Mouse (Mus musculus): ENCODE measurements at regions not wholly inside any gene's neighbourhood (a gene's known extent, or its start where the extent isn't known, plus 50 kb on each side); places are given as distances from the start of the nearest gene placed in this dataset.
A peak's percentile ranks its signal among the peaks of the same experiment; 100 is the strongest.

DNA sequence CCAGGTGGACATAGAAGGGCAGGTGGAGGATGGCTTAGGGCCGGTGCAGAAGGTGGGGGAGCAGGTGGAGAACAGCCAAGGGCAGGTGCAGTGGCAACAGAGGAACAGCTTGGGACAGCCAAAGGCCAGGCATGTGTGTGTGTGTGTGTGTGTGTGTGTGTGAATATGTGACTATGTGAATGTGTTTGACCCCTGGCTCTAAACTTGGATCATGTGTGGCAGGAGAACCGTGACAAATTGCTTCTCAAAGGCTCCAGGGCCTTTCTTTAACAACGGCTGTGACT, 236.7 kb upstream of the Wscd1 start:
- DNase-seq (no peak), ATAC-seq (no peak)
- no peaks in the 10 kb centered on the region for H3K9me3 ChIP-seq (ENCODE audit: low read length)
- H3K27ac ChIP-seq (ENCODE audit: low read depth) = no peak overlapping the region
- TF ChIP-seq CTCF (IDR thresholded peaks at IDR 0.05; ENCODE audit: low read depth) (no peak), EP300 (IDR thresholded peaks at IDR 0.05; ENCODE audit: low read depth) (no peak)
- no peaks in the 10 kb centered on the region for H3K36me3 ChIP-seq (replicated peaks; ENCODE audit: insufficient read depth, low read length)
- H3K4me1 ChIP-seq (ENCODE audit: insufficient read depth) = no peaks in the 10 kb centered on the region
- H3K4me2 ChIP-seq (ENCODE audit: low read depth, low read length) = no peak overlapping the region
- no peaks in the 10 kb centered on the region for H3K27me3 ChIP-seq (ENCODE audit: insufficient read depth, low read length)
- H3K4me3 ChIP-seq (ENCODE audit: low read depth, low read length) = no peak overlapping the region
- 76% methylated on average over 3 of the region's 3 CpGs for WGBS (ENCODE audit: insufficient replicate concordance)
- H3K9ac ChIP-seq (replicated peaks) = no peak overlapping the region

DNA sequence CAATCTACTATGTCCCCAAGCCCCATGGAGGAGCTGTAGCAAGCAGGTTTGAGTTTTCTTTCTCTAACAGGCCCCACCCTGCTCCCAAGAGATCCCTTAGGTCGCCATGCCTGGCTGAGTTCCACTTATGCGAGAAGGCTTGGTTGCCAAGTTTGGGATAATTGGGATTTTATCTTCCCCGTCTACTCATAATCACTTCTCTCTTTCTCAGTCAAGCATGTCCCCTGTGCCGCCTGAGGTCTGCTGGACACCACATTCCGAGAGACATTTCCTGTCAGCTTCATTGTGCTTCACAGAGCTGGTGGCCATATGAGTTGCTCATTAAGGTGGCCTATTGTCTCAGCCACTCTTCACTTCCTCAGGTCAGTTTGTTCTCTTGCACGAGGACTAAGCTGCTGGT, 234.5 kb upstream of the Wscd1 start:
- no peak for ATAC-seq
- TF ChIP-seq EP300 (IDR thresholded peaks at IDR 0.05; ENCODE audit: low read depth) (no peak), CTCF (IDR thresholded peaks at IDR 0.05; ENCODE audit: low read depth) (no peak)

DNA sequence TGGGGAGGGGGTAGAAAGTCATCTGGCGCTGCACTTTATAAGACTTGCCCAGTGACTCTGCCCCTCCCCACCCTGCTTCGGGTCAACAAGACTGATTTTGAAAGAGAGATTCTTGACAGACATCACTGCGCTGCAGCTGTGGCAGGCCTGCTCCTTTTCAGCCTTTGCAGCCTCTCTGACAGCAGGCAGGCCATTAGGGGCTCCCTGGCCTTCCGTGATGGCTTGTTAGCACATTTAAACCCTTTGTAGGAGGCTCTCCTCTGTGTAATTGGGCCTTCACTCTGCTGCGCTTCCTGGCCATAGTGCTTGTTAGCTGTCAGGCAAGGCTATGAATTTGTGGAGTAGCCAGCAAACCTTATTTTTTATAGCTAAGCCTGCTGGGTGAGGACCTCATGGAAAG, 232.3 kb upstream of the Wscd1 start:
- Histone ChIP-seq H3K4me3 (ENCODE audit: low read depth, low read length) (no peak overlapping the region), H3K9ac (replicated peaks) (no peak overlapping the region), H3K9me3 (ENCODE audit: low read length) (no peaks in the 10 kb centered on the region), H3K4me1 (ENCODE audit: insufficient read depth) (no peaks in the 10 kb centered on the region), H3K4me2 (ENCODE audit: low read depth, low read length) (no peak overlapping the region), H3K27ac (ENCODE audit: low read depth) (no peak overlapping the region), H3K27me3 (ENCODE audit: insufficient read depth, low read length) (no peaks in the 10 kb centered on the region), H3K36me3 (replicated peaks; ENCODE audit: insufficient read depth, low read length) (no peaks in the 10 kb centered on the region)
- ATAC-seq = no peak
- no peak for DNase-seq
- WGBS (ENCODE audit: insufficient replicate concordance) = 44% methylated on average over 5 of the region's 5 CpGs
- TF ChIP-seq EP300 (IDR thresholded peaks at IDR 0.05; ENCODE audit: low read depth) = no peak
- no peak for TF ChIP-seq CTCF (IDR thresholded peaks at IDR 0.05; ENCODE audit: low read depth)

More for the DNA sequence above, 234.5 kb upstream of the Wscd1 start:
- no peaks in the 10 kb centered on the region for H3K36me3 ChIP-seq (replicated peaks; ENCODE audit: insufficient read depth, low read length)
- H3K4me2 ChIP-seq (ENCODE audit: low read depth, low read length) = no peak overlapping the region
- H3K4me3 ChIP-seq (ENCODE audit: low read depth, low read length) = no peak overlapping the region
- WGBS (ENCODE audit: insufficient replicate concordance) = 34% methylated on average over 6 of the region's 6 CpGs
- H3K27me3 ChIP-seq (ENCODE audit: insufficient read depth, low read length) = no peaks in the 10 kb centered on the region
- no peak for DNase-seq
- H3K9ac ChIP-seq (replicated peaks) = no peak overlapping the region
- H3K27ac ChIP-seq (ENCODE audit: low read depth) = no peak overlapping the region
- H3K4me1 ChIP-seq (ENCODE audit: insufficient read depth) = no peaks in the 10 kb centered on the region
- H3K9me3 ChIP-seq (ENCODE audit: low read length) = no peaks in the 10 kb centered on the region

DNA sequence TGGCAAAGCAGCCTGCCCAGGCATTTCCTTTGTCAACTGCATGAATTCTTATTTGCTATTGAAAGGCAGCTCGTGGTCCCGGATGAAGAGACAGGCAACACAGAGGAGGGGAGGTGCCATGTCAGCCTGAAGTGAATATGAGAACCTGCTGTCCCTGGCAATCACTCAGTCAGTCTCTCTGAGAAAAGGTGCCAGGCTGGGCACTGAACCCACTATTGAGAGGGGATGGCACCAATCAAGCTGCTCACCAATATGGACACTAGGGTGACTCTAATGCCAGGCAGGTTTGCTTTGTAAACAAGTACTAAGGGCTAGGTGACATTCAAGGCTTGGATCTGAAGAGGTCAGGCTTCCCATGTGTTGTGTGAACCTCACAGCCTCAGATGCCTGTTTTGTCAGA, 222.0 kb upstream of the Wscd1 start:
- ATAC-seq (no peak), DNase-seq (no peak)
- no peak overlapping the region for H3K9ac ChIP-seq (replicated peaks)
- WGBS (ENCODE audit: insufficient replicate concordance) = 79% methylated on average over 2 of the region's 2 CpGs
- no peaks in the 10 kb centered on the region for H3K36me3 ChIP-seq (replicated peaks; ENCODE audit: insufficient read depth, low read length)
- TF ChIP-seq EP300 (IDR thresholded peaks at IDR 0.05; ENCODE audit: low read depth) = no peak
- no peak for TF ChIP-seq CTCF (IDR thresholded peaks at IDR 0.05; ENCODE audit: low read depth)
- H3K4me2 ChIP-seq (ENCODE audit: low read depth, low read length) = no peak overlapping the region
- H3K9me3 ChIP-seq (ENCODE audit: low read length) = no peaks in the 10 kb centered on the region
- H3K27me3 ChIP-seq (ENCODE audit: insufficient read depth, low read length) = no peaks in the 10 kb centered on the region
- H3K4me3 ChIP-seq (ENCODE audit: low read depth, low read length) = no peak overlapping the region
- H3K4me1 ChIP-seq (ENCODE audit: insufficient read depth) = no peaks in the 10 kb centered on the region
- H3K27ac ChIP-seq (ENCODE audit: low read depth) = no peak overlapping the region

DNA sequence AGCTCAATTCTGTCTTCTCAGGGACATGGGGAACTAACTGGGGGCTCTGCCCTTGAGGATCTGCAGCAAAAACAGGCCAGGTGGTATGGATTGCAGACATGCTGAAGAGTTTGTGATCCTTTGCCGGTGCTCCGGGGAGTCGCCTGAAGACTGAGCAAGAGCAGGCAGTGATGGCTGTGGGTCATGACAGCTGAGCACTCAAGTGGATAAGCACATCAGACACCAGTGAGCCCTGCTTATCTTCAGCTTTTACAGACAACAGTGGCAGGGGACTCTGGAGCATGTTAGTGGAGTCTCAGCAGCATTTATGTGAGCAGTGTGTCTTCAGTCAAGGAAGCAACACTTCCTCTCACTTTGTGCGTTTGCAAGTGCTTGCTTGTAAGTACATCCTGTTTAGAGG, 221.1 kb upstream of the Wscd1 start:
- no peak overlapping the region for H3K9ac ChIP-seq (replicated peaks)
- H3K9me3 ChIP-seq (ENCODE audit: low read length) = no peaks in the 10 kb centered on the region

DNA sequence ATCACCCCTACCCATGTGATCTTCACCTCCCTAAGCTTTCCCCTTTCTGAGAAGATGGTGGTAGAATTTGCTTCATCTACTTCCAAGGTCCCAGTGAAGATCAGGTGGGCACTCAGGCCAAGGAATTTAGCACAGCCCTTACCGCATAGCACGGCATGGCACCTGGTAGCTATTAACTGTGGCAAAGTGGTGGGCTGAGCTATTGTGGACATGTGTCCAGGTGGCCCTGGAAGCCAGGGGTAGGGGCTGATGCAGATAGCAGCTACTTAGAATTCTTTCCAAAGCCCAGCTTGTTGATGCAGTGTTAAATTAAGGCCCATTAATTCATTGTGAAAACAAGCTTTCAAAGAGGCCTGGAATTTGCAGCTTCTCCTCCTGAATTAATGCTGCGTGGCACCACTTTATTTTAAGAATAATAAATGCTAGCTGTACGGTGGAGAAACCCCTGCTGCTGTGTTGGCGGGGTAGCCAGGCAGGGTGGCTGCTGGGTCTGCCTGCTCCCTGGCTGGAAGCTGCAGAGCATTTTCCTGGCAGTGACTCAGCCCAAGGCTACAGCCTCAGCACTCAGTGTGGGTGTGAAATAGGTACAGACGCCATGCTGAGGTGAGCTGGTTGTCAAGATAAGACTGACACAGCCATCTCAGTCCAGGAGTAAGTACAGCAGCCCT, 208.4 kb upstream of the Wscd1 start:
- no peaks in the 10 kb centered on the region for H3K9me3 ChIP-seq (ENCODE audit: low read length)
- DNase-seq (no peak), ATAC-seq (no peak)
- 59% methylated on average over 6 of the region's 6 CpGs for WGBS (ENCODE audit: insufficient replicate concordance)
- no peak overlapping the region for H3K4me3 ChIP-seq (ENCODE audit: low read depth, low read length)
- no peak overlapping the region for H3K4me2 ChIP-seq (ENCODE audit: low read depth, low read length)
- H3K27ac ChIP-seq (ENCODE audit: low read depth) = no peak overlapping the region
- no peak overlapping the region for H3K9ac ChIP-seq (replicated peaks)
- H3K36me3 ChIP-seq (replicated peaks; ENCODE audit: insufficient read depth, low read length) = no peaks in the 10 kb centered on the region
- no peaks in the 10 kb centered on the region for H3K27me3 ChIP-seq (ENCODE audit: insufficient read depth, low read length)
- no peaks in the 10 kb centered on the region for H3K4me1 ChIP-seq (ENCODE audit: insufficient read depth)
- no peak for TF ChIP-seq CTCF (IDR thresholded peaks at IDR 0.05; ENCODE audit: low read depth)
- no peak for TF ChIP-seq EP300 (IDR thresholded peaks at IDR 0.05; ENCODE audit: low read depth)

More for the DNA sequence above, 221.1 kb upstream of the Wscd1 start:
- Histone ChIP-seq H3K4me1 (ENCODE audit: insufficient read depth) (no peaks in the 10 kb centered on the region), H3K27ac (ENCODE audit: low read depth) (no peak overlapping the region), H3K4me2 (ENCODE audit: low read depth, low read length) (no peak overlapping the region), H3K36me3 (replicated peaks; ENCODE audit: insufficient read depth, low read length) (no peaks in the 10 kb centered on the region), H3K4me3 (ENCODE audit: low read depth, low read length) (no peak overlapping the region), H3K27me3 (ENCODE audit: insufficient read depth, low read length) (no peaks in the 10 kb centered on the region)
- no peak for ATAC-seq
- TF ChIP-seq EP300 (IDR thresholded peaks at IDR 0.05; ENCODE audit: low read depth) (no peak), CTCF (IDR thresholded peaks at IDR 0.05; ENCODE audit: low read depth) (no peak)
- DNase-seq = no peak
- WGBS (ENCODE audit: insufficient replicate concordance) = 64% methylated on average over 4 of the region's 4 CpGs

DNA sequence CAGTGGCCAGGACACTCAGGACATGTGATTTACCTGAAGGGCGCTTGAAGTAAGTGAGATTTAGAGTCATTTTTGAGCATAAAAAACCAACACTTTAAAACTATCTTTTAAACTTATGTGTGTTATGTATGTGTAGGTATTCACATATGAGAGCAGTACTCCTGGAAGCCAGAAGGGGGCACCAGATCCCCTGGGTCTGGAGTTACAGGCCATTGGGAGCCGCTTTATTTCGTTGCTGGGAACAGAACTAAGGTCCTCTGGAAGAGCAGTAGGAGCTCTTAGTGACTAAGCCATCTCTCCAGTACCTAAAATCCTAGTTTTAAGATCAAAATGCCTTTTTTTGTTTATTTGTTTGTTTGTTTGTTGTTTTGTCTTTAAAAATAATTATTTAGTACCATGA, 192.3 kb upstream of the Wscd1 start:
- Histone ChIP-seq H3K36me3 (replicated peaks; ENCODE audit: insufficient read depth, low read length) (no peaks in the 10 kb centered on the region), H3K4me3 (ENCODE audit: low read depth, low read length) (no peak overlapping the region), H3K27me3 (ENCODE audit: insufficient read depth, low read length) (no peaks in the 10 kb centered on the region), H3K4me1 (ENCODE audit: insufficient read depth) (no peaks in the 10 kb centered on the region), H3K4me2 (ENCODE audit: low read depth, low read length) (no peak overlapping the region), H3K9ac (replicated peaks) (no peak overlapping the region), H3K9me3 (ENCODE audit: low read length) (no peaks in the 10 kb centered on the region), H3K27ac (ENCODE audit: low read depth) (no peak overlapping the region)
- WGBS (ENCODE audit: insufficient replicate concordance) = 75% methylated on average over 3 of the region's 3 CpGs
- ATAC-seq (no peak), DNase-seq (no peak)
- TF ChIP-seq EP300 (IDR thresholded peaks at IDR 0.05; ENCODE audit: low read depth) (no peak), CTCF (IDR thresholded peaks at IDR 0.05; ENCODE audit: low read depth) (peak; percentile 37; the same call in 1 of the 2 replicates)
